Mouse (Mus musculus) lung, embryonic 16.5 days (tissue): ENCODE measurements around the gene Abca4. TPM values are rescaled to one million over a fixed set of nuclear protein-coding genes. Genes with fewer than 3 reads are reported as not detected.
A peak's percentile ranks its signal among the peaks of the same experiment; 100 is the strongest.

Experiments used
- ATAC-seq: fragments of 200-750 bp; cut with Nextera tagmentation; 2 replicates; pipeline ENCODE4 v1.8.0; 2017; ENCODE audit warnings: low read depth, mild to moderate bottlenecking, moderate library complexity
- H3K27ac ChIP-seq: fragments of 300-500 bp; sonication (generic); 2 replicates; pipeline ENCODE4 v1.5.1; 2014; ENCODE audit warnings: mild to moderate bottlenecking, control low read depth, low read length
- H3K27me3 ChIP-seq: fragments of 300-500 bp; sonication (generic); 2 replicates; pipeline ENCODE4 v1.6.1; 2014; ENCODE audit warnings: low read depth, low read length, mixed read lengths; ENCODE audit not compliant: control insufficient read depth, insufficient read depth
- H3K36me3 ChIP-seq: fragments of 300-500 bp; sonication (generic); 2 replicates; pipeline ENCODE4 v1.6.1; 2014; ENCODE audit warnings: low read length; ENCODE audit not compliant: control insufficient read depth, insufficient read depth
- H3K4me1 ChIP-seq: fragments of 300-500 bp; sonication (generic); replicated peaks from 2 replicates; pipeline ENCODE4 v1.6.1; 2014; ENCODE audit warnings: low read length, mixed read lengths; ENCODE audit not compliant: control insufficient read depth, insufficient read depth
- H3K4me2 ChIP-seq: fragments of 300-500 bp; sonication (generic); 2 replicates; pipeline ENCODE4 v1.6.1; 2014; ENCODE audit warnings: low read depth, low read length, control low read depth
- H3K4me3 ChIP-seq: fragments of 300-500 bp; sonication (generic); 2 replicates; pipeline ENCODE4 v1.5.1; 2014; ENCODE audit warnings: mild to moderate bottlenecking, low read length, control low read depth
- H3K9ac ChIP-seq: fragments of 300-500 bp; sonication (generic); 2 replicates; pipeline ENCODE4 v1.6.1; 2014; ENCODE audit warnings: low read length, control low read depth
- H3K9me3 ChIP-seq: fragments of 300-500 bp; sonication (generic); 2 replicates; pipeline ENCODE4 v1.6.1; 2016; ENCODE audit warnings: low read length; ENCODE audit not compliant: control insufficient read depth
- WGBS: fragments of 180-500 bp; shearing (Covaris S2); extraction: QIAGEN DNeasy Blood & Tissue Kit; methylation state at CpG from one replicate; pipeline ENCODE4 v1.1.7; 2014; 5-methylcytosine and 5-hydroxymethylcytosine counted together
- polyA plus RNA-seq: library from polyadenylated mRNA; unstranded; fragments of >200 nt; fragmentation: Nextera tagmentation; extraction: Ambion mirVana; gene quantifications from 2 replicates; pipeline ENCODE4 v1.2.1, GENCODE M21; 2015

The Abca4 gene
- polyA plus RNA-seq, 1 experiment from 2014 or later, result 0.90 TPM

DNA sequence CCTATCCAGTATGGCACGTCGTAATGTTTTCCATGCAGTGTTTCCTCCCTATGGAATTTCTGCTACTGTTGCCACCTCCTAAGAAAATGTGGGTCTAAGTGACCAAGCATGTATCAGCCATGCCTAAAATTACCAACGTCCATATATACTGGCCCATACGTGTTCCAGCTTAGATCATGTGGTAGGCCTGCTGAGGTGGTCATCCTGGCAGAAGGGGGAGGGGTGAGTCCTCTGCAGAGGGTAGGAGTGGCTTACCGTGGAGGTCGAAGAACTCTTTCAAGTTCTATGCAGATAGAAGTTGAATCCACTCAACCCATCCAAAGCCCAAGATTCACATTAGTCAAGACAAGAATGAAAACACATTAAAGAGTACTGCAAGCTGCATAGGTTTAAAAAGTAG lies 89.6 kb downstream of the Abca4 start:
- ATAC-seq, result no peak
- Histone ChIP-seq H3K36me3 (no peaks in the 10 kb centered on the region), H3K27me3 (no peaks in the 10 kb centered on the region), H3K4me1 (peaks cover 13% of the 10 kb centered on the region), H3K9me3 (no peaks in the 10 kb centered on the region), H3K9ac (no peak overlapping the region), H3K4me3 (no peak overlapping the region), H3K4me2 (no peak overlapping the region), H3K27ac (no peak overlapping the region)
- 51% methylated on average over 6 of the region's 6 CpGs for WGBS

DNA sequence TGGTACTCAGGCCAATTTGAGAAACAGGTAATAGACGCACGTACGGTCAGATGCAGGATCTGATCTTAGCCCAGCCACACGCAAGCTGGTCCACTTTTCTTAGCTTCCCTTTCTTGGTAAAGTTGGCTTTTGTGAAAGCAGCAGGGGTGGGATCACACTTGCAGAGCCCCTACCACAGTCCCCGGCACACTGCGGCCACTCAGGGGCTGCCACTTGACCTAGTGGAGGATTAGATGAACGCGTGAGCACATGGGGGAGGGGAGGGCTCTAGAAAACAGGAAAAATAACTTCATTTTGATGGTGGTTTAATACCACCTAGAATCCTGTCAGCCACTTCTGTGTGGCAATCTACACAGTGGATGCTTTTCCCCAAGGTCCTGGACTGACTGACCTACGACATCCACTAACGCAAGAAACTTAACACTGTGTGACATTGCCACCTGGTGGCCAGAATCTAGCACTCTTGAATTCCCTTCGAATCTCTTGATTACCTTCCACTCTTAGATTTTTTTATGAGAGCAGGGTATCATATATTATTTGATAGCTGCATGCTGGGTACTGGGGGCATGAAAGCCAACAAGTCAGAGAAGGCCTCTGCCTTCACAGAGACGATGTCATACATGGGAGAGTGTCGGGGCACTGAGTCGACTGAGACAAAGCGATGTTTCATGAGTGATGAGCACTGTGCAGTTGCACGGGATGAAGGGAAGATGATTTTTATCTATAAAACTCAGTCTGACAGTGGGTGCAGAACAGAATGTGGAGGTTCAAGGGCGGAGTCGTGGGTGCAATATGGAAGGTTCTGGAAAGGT lies 96.6 kb downstream of the Abca4 start:
- Histone ChIP-seq H3K4me3 (no peak overlapping the region), H3K27ac (no peak overlapping the region), H3K4me1 (no peaks in the 10 kb centered on the region), H3K36me3 (no peaks in the 10 kb centered on the region), H3K9ac (no peak overlapping the region), H3K27me3 (no peaks in the 10 kb centered on the region), H3K9me3 (no peaks in the 10 kb centered on the region), H3K4me2 (no peak overlapping the region)
- WGBS, result 56% methylated on average over 18 of the region's 18 CpGs
- peak; percentile 70 for ATAC-seq

DNA sequence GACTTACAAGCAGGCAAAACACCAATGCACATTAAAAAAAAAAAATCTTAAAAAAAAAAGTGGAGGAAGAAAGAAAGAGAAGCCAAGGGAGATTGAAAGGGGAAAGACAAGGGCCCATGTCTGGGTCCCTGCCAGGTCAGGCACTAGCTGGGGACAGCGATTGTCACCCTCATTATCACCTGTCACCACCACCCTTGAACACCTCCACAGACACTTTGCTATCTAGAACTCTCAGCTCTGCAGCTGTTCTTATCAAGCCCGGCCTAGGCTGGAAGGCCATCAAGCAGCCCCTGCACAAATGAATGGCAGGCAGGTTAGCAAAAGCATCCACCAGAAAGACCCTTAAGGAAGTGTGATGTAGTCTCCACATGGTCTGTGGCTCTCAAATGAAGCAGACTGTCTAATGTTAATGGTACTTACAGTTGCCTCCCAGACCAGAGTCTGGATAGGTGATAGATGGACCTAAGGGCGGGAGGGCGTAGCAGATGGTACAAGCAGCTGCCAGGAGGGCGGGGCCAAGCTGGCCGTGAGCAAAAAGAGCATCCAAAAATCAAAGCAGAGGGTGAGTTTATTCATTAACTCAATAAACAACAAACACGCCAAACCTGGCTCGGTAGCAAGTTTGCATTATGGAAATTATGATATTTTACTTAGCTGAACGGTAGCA lies 98.1 kb downstream of the Abca4 start:
- H3K27ac ChIP-seq, result no peak overlapping the region
- WGBS, result 61% methylated on average over 9 of the region's 9 CpGs
- no peaks in the 10 kb centered on the region for H3K9me3 ChIP-seq
- no peak overlapping the region for H3K9ac ChIP-seq
- no peak for ATAC-seq
- H3K4me2 ChIP-seq, result no peak overlapping the region
- peaks cover 4% of the 10 kb centered on the region; the same call in 1 of the 2 replicates for H3K4me1 ChIP-seq
- no peak overlapping the region for H3K4me3 ChIP-seq
- no peaks in the 10 kb centered on the region for H3K27me3 ChIP-seq
- no peaks in the 10 kb centered on the region for H3K36me3 ChIP-seq

DNA sequence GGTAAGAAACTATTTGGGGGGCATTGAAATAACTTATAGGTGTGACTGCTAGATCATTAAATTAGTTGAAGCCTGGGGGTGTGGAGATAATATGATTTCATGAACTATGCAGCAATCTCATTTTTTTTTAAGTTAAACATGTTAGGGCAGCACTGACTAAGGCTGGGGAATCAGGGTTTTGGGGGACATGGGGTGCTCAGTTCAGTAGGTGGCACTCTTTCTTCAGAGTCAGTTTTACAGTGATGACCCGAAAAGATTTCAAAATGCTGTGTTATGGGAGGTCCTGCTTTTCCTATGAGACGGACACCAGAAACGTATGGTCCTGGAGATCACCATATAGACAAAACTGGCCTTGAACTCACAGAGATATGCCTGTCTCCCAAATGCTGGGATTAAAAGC lies 99.2 kb downstream of the Abca4 start:
- no peaks in the 10 kb centered on the region for H3K9me3 ChIP-seq
- no peak overlapping the region for H3K4me3 ChIP-seq
- H3K36me3 ChIP-seq, result no peaks in the 10 kb centered on the region
- H3K4me1 ChIP-seq, result peaks cover 4% of the 10 kb centered on the region; the same call in 1 of the 2 replicates
- WGBS, result 74% methylated on average over 3 of the region's 3 CpGs
- no peak overlapping the region for H3K27ac ChIP-seq
- H3K9ac ChIP-seq, result no peak overlapping the region
- no peak for ATAC-seq
- H3K27me3 ChIP-seq, result no peaks in the 10 kb centered on the region
- no peak overlapping the region for H3K4me2 ChIP-seq

DNA sequence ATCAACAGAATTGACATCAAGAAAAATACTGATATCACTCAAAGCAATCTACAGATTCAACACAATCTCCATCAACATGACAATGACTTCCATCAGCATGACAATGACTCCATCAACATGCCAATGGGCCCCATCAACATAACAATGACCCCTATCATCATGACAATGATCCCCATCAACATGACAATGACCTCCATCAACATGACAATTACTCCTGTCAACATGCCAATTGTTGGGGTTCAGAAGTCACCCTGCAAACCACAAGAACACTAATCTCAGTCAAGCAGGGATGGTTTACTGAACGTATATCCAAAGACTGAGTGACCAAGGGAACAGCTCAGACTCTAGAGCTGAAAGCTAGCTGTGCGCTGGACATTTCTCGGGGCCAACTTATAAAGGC lies 101.2 kb downstream of the Abca4 start:
- Histone ChIP-seq H3K4me3 (no peak overlapping the region), H3K27ac (no peak overlapping the region), H3K9ac (no peak overlapping the region), H3K9me3 (no peaks in the 10 kb centered on the region), H3K27me3 (no peaks in the 10 kb centered on the region), H3K4me1 (peaks cover 4% of the 10 kb centered on the region; the same call in 1 of the 2 replicates), H3K36me3 (no peaks in the 10 kb centered on the region), H3K4me2 (no peak overlapping the region)
- 95% methylated on average over 3 of the region's 3 CpGs for WGBS
- ATAC-seq, result no peak

DNA sequence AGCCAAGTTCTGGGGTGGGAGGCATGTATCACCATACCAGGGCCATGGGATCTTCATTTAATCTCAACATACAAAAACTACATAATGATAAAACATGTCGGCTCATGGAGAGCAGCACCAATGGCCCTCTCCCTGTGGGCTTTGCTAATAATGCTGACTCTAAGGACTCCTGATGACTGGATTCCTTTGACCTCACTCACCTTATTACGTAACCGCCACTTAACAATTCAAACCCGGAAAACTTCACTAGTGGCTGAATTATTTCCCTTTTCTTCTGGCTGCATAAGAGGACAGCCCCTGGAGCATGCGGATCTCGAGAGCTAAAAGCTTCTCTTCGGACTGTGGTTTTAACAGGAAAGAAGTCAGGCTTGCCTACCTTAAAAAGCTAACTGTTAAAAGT lies 106.6 kb downstream of the Abca4 start:
- no peak for ATAC-seq
- Histone ChIP-seq H3K27ac (no peak overlapping the region), H3K9ac (no peak overlapping the region), H3K27me3 (no peaks in the 10 kb centered on the region), H3K4me1 (peaks cover 16% of the 10 kb centered on the region), H3K4me3 (no peak overlapping the region), H3K9me3 (no peaks in the 10 kb centered on the region), H3K4me2 (no peak overlapping the region), H3K36me3 (no peaks in the 10 kb centered on the region)
- 55% methylated on average over 7 of the region's 7 CpGs for WGBS

DNA sequence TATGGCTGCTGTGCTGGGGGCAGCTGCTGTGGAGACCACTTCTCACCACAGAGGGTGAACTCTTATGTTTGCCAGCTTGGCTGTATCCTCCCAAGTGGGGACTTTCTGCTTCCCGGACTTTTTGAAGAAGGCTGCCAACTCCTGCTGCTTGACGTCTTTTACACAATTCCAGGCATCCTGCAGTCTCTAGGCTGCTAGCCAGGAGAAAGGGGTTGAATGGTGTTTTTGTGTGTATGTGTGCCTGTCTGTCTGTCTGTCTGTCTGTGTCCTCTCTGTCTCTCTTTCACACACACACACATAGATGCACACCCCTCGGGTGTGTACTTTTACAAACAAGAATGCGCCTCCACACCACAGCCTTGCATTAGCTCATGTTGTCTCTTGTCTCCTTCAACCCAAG lies 108.2 kb downstream of the Abca4 start:
- ATAC-seq, result peak; percentile 72
- Histone ChIP-seq H3K27ac (peak overlapping the region; percentile 41; the same call in 1 of the 2 replicates), H3K4me2 (no peak overlapping the region), H3K36me3 (no peaks in the 10 kb centered on the region), H3K27me3 (no peaks in the 10 kb centered on the region), H3K4me1 (peaks cover 12% of the 10 kb centered on the region), H3K4me3 (no peak overlapping the region), H3K9ac (0 out of 2 replicates have a peak overlapping the region, but pooled peaks have one; percentile 6), H3K9me3 (no peaks in the 10 kb centered on the region)
- WGBS, result 31% methylated on average over 4 of the region's 4 CpGs

DNA sequence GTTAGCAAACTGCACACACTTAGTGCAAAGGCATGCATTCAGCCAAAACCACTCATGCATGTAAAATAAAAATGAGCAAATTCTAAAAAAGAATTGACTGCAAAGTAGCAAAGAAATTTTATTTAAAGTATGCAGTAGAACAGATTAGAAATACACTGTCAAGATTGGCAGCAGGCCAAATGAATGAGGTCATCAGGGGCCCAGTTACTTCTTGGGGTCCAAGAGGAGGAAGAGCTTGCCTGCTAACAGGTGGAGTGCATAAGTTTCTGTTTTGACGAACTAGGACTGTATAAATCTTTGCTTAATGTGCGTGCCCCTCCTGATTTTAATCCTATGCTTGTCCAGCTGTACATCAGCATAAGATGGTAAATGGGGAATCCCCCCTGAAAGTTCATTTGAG lies 109.8 kb downstream of the Abca4 start:
- Histone ChIP-seq H3K27ac (no peak overlapping the region), H3K4me3 (no peak overlapping the region), H3K27me3 (no peaks in the 10 kb centered on the region), H3K4me1 (peaks cover 12% of the 10 kb centered on the region), H3K9ac (no peak overlapping the region), H3K9me3 (no peaks in the 10 kb centered on the region), H3K36me3 (no peaks in the 10 kb centered on the region), H3K4me2 (no peak overlapping the region)
- WGBS, result 32% methylated on average over 2 of the region's 2 CpGs
- ATAC-seq, result no peak

DNA sequence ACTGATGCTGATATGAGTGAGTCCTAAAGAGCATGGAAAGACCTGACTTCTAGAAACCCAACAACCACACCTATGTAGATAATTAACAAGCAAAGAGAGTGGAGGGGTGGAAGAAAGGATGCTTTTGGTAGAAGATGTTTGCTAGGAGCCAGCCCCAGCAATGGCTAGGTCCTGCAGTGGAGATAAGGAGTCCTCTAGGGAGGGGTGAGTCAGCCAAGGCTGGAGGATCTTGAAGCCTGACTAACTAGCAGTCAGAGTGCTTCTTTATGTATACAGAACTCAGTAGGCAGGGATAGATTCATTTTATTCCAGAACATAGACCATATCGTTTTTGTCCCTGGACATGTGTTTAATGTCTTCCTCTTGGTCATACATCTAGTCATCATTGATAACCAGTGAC lies 115.2 kb downstream of the Abca4 start:
- H3K27ac ChIP-seq, result no peak overlapping the region
- no peaks in the 10 kb centered on the region for H3K9me3 ChIP-seq
- no peaks in the 10 kb centered on the region for H3K4me1 ChIP-seq
- 71% methylated on average over 1 of the region's 1 CpGs for WGBS
- H3K4me2 ChIP-seq, result no peak overlapping the region
- no peaks in the 10 kb centered on the region for H3K27me3 ChIP-seq
- ATAC-seq, result no peak
- no peaks in the 10 kb centered on the region for H3K36me3 ChIP-seq
- no peak overlapping the region for H3K9ac ChIP-seq
- no peak overlapping the region for H3K4me3 ChIP-seq
